Mouse (Mus musculus) layer of hippocampus, postnatal 10 days (tissue): ENCODE results near the gene Asah2. TPM values are rescaled to one million over a fixed set of nuclear protein-coding genes. Genes with fewer than 3 reads are reported as not detected.

Experiments used
- DNase-seq, 2 experiments: peaks; one replicate each; pipeline ENCODE4 v3.0.0; 2021; ENCODE audit warnings: low spot score in 2 of 2
- total RNA-seq, 2 experiments: library from RNA; stranded (reverse); gene quantifications; 2 replicates each; pipeline ENCODE4 v1.2.3; 2021

Asah2 gene
- total RNA-seq, 2 experiments from 2014 or later = 5.5 to 6.2 TPM

GRCm38 (mm10) chr19:31996916-31997315 lies 111.1 kb downstream of the Asah2 start:
- no peak for DNase-seq

- DNase-seq = no peak
Measured at GRCm38 (mm10) chr19:31991057-31991456, 117.0 kb downstream of the Asah2 start.

GRCm38 (mm10) chr19:31975882-31976281 lies 132.1 kb downstream of the Asah2 start:
- DNase-seq = no peak

GRCm38 (mm10) chr19:31971998-31972397 lies 136.0 kb downstream of the Asah2 start:
- peak; percentile 93 to 94 for DNase-seq

- DNase-seq = no peak
Measured at GRCm38 (mm10) chr19:31971405-31971804, 136.6 kb downstream of the Asah2 start.

GRCm38 (mm10) chr19:31967933-31968532 lies 140.0 kb downstream of the Asah2 start:
- peak in 1 of 2 experiments; percentile 15 for DNase-seq

GRCm38 (mm10) chr19:31963147-31963546 lies 144.9 kb downstream of the Asah2 start:
- DNase-seq = no peak

GRCm38 (mm10) chr19:31960434-31960833 lies 147.6 kb downstream of the Asah2 start:
- DNase-seq = no peak

- DNase-seq = no peak
Measured at GRCm38 (mm10) chr19:31956359-31956758, 151.7 kb downstream of the Asah2 start.

- no peak for DNase-seq
Measured at GRCm38 (mm10) chr19:31954696-31955095, 153.3 kb downstream of the Asah2 start.

- no peak for DNase-seq
Measured at GRCm38 (mm10) chr19:31954267-31954666, 153.7 kb downstream of the Asah2 start.

- DNase-seq = no peak
Measured at GRCm38 (mm10) chr19:31953799-31954198, 154.2 kb downstream of the Asah2 start.

- no peak for DNase-seq
Measured at GRCm38 (mm10) chr19:31950793-31951489, 157.1 kb downstream of the Asah2 start.

Other genes with a start within 250 kb of the Asah2 start
- gene A1cf, start 239.4 kb downstream of the Asah2 start, total RNA-seq = not detected